Mouse (Mus musculus) MEL (cell line): Measurements from ENCODE around the gene Krtdap. TPM values are rescaled to one million over a fixed set of nuclear protein-coding genes. Genes with fewer than 3 reads are reported as not detected.

ENCODE experiments used
- DNase-seq: peaks from one replicate; pipeline ENCODE4 v3.0.0; 2011; ENCODE audit warnings: low read depth, low spot score
- H3K27ac ChIP-seq: 2 replicates; pipeline ENCODE4 v1.5.1; 2012; ENCODE audit warnings: low read depth, mild to moderate bottlenecking, control low read depth, low read length, moderate library complexity; ENCODE audit not compliant: control insufficient read depth
- H3K27me3 ChIP-seq, 2 experiments: fragments of 150-350 bp in 1 of 2; sonication (generic) in 1 of 2; 2 replicates each; pipeline ENCODE4 v1.6.1; 2012; ENCODE audit warnings: low read length in 2 of 2, mild to moderate bottlenecking in 2 of 2, improper control_type of control experiment in 1 of 2, moderate library complexity in 1 of 2; ENCODE audit not compliant: insufficient read depth in 2 of 2, control insufficient read depth in 1 of 2
- H3K36me3 ChIP-seq, 2 experiments: 2 replicates each; pipeline ENCODE4 v1.6.1; 2012 to 2014; ENCODE audit warnings: low read length in 2 of 2, improper control_type of control experiment in 1 of 2, inconsistent platforms in 1 of 2, mild to moderate bottlenecking in 1 of 2; ENCODE audit not compliant: insufficient read depth in 2 of 2, control insufficient read depth in 1 of 2
- H3K4me1 ChIP-seq, 2 experiments: fragments of 150-350 bp in 1 of 2; sonication (generic) in 1 of 2; 2 replicates each; pipeline ENCODE4 v1.6.1; 2012; ENCODE audit warnings: low read length in 2 of 2, improper control_type of control experiment in 1 of 2, mild to moderate bottlenecking in 1 of 2; ENCODE audit not compliant: insufficient read depth in 2 of 2, control insufficient read depth in 1 of 2
- H3K4me3 ChIP-seq, 2 experiments: fragments of 150-350 bp in 1 of 2; sonication (generic) in 1 of 2; 2 replicates each; pipeline ENCODE4 v1.5.1; 2012; ENCODE audit warnings: low read depth in 2 of 2, low read length in 2 of 2, mild to moderate bottlenecking in 2 of 2, moderate library complexity in 2 of 2, control low read depth in 1 of 2, improper control_type of control experiment in 1 of 2; ENCODE audit not compliant: control insufficient read depth in 1 of 2, insufficient read depth in 1 of 2
- H3K79me2 ChIP-seq: 2 replicates; pipeline ENCODE4 v1.6.1; 2012; ENCODE audit warnings: mild to moderate bottlenecking, low read length, moderate library complexity; ENCODE audit not compliant: control insufficient read depth, poor library complexity, insufficient read depth
- H3K9ac ChIP-seq: 2 replicates; pipeline ENCODE4 v1.6.1; 2012; ENCODE audit warnings: low read depth, mild to moderate bottlenecking, control low read depth, low read length, moderate library complexity; ENCODE audit not compliant: control insufficient read depth, poor library complexity, severe bottlenecking
- H3K9me3 ChIP-seq: fragments of 150-350 bp; sonication (generic); replicated peaks from 2 replicates; pipeline ENCODE4 v1.6.1; 2012; ENCODE audit warnings: mild to moderate bottlenecking, low read length, improper control_type of control experiment, moderate library complexity; ENCODE audit not compliant: insufficient read depth
- CTCF ChIP-seq, 3 experiments: IDR thresholded peaks in 2 of 3; conservative IDR thresholded peaks in 1 of 3; 2 replicates each; pipeline ENCODE4 v1.5.1; 2011 to 2012; ENCODE audit warnings: low read length in 3 of 3, low read depth in 2 of 3, mild to moderate bottlenecking in 2 of 3, improper control_type of control experiment in 1 of 3, inconsistent platforms in 1 of 3, mixed read lengths in 1 of 3, moderate library complexity in 1 of 3; ENCODE audit not compliant: control insufficient read depth in 1 of 3, insufficient read depth in 1 of 3, poor library complexity in 1 of 3, severe bottlenecking in 1 of 3
- E2F4 ChIP-seq: IDR thresholded peaks from 2 replicates; pipeline ENCODE4 v1.6.1; 2011; ENCODE audit warnings: low read depth, low read length, improper control_type of control experiment, borderline replicate concordance
- EP300 ChIP-seq, 2 experiments: IDR thresholded peaks; 2 replicates each; pipeline ENCODE4 v1.6.1; 2011; ENCODE audit warnings: improper control_type of control experiment in 2 of 2, low read length in 2 of 2, low read depth in 1 of 2, mild to moderate bottlenecking in 1 of 2
- GATA1 ChIP-seq: IDR thresholded peaks from 2 replicates; pipeline ENCODE4 v1.6.1; 2011; ENCODE audit warnings: low read depth, low read length, improper control_type of control experiment
- HCFC1 ChIP-seq: IDR thresholded peaks from 2 replicates; pipeline ENCODE4 v1.6.1; 2012; ENCODE audit warnings: low read depth, mild to moderate bottlenecking, inconsistent platforms, low read length, improper control_type of control experiment, moderate library complexity
- KAT2A ChIP-seq: conservative IDR thresholded peaks from 2 replicates; pipeline ENCODE4 v1.6.1; 2012; ENCODE audit warnings: low read depth, low read length, improper control_type of control experiment, inconsistent platforms
- MAZ ChIP-seq: IDR thresholded peaks from 2 replicates; pipeline ENCODE4 v1.6.1; 2012; ENCODE audit warnings: low read depth, mild to moderate bottlenecking, inconsistent platforms, low read length, improper control_type of control experiment
- MEF2A ChIP-seq: IDR thresholded peaks from 2 replicates; pipeline ENCODE4 v1.6.1; 2014; ENCODE audit warnings: low read depth, mild to moderate bottlenecking, inconsistent platforms, low read length, improper control_type of control experiment; ENCODE audit not compliant: poor library complexity, insufficient replicate concordance, severe bottlenecking; ENCODE audit errors: extremely low read depth
- MYC ChIP-seq: IDR thresholded peaks from 2 replicates; pipeline ENCODE4 v1.6.1; 2011; ENCODE audit warnings: low read depth, mild to moderate bottlenecking, low read length, improper control_type of control experiment, moderate library complexity
- NELFE ChIP-seq: IDR thresholded peaks from 2 replicates; pipeline ENCODE4 v1.6.1; 2011; ENCODE audit warnings: low read depth, low read length, improper control_type of control experiment
- NRF1 ChIP-seq: IDR thresholded peaks from 2 replicates; pipeline ENCODE4 v1.6.1; 2014; ENCODE audit warnings: low read depth, mild to moderate bottlenecking, inconsistent platforms, low read length, improper control_type of control experiment, moderate library complexity; ENCODE audit not compliant: poor library complexity, insufficient read depth, severe bottlenecking
- POLR2AphosphoS2 ChIP-seq: IDR thresholded peaks from 2 replicates; pipeline ENCODE4 v1.6.1; 2011; ENCODE audit warnings: low read length, improper control_type of control experiment
- POLR2AphosphoS5 ChIP-seq: IDR thresholded peaks from 2 replicates; pipeline ENCODE4 v1.6.1; 2012; ENCODE audit warnings: low read depth, borderline replicate concordance, mild to moderate bottlenecking, inconsistent platforms, low read length, moderate library complexity, mixed read lengths
- RAD21 ChIP-seq: IDR thresholded peaks from 2 replicates; pipeline ENCODE4 v1.6.1; 2011; ENCODE audit warnings: mild to moderate bottlenecking, low read depth, low read length, improper control_type of control experiment
- SIN3A ChIP-seq: IDR thresholded peaks from 2 replicates; pipeline ENCODE4 v1.6.1; 2012; ENCODE audit warnings: low read length, improper control_type of control experiment, inconsistent platforms
- SMC3 ChIP-seq: IDR thresholded peaks from 2 replicates; pipeline ENCODE4 v1.6.1; 2011; ENCODE audit warnings: low read depth, low read length, improper control_type of control experiment
- TCF12 ChIP-seq: IDR thresholded peaks from 2 replicates; pipeline ENCODE4 v1.6.1; 2014; ENCODE audit warnings: low read depth, mild to moderate bottlenecking, inconsistent platforms, low read length, improper control_type of control experiment, moderate library complexity
- ZC3H11A ChIP-seq: IDR thresholded peaks from 2 replicates; pipeline ENCODE4 v1.6.1; 2012; ENCODE audit warnings: low read depth, mild to moderate bottlenecking, inconsistent platforms, low read length, improper control_type of control experiment
- ZNF384 ChIP-seq: IDR thresholded peaks from 2 replicates; pipeline ENCODE4 v1.6.1; 2012; ENCODE audit warnings: low read depth, mild to moderate bottlenecking, inconsistent platforms, low read length, improper control_type of control experiment
- polyA plus RNA-seq, 2 experiments: library from polyadenylated mRNA; stranded (reverse) in 1 of 2; unstranded in 1 of 2; fragments of >175 nt in 1 of 2; fragments of >200 nt in 1 of 2; gene quantifications; 2 replicates each; pipeline versions ENCODE4 v1.2.1 to v1.2.4; 2012; ENCODE audit warnings: low replicate concordance in 2 of 2, low read depth in 1 of 2; ENCODE audit not compliant: insufficient read length in 2 of 2, insufficient read depth in 1 of 2, missing spikeins in 1 of 2
- total RNA-seq: library from RNA; depleted of rRNA; stranded (reverse); fragments of 300-350 nt; gene quantifications from 2 replicates; pipeline ENCODE4 v1.2.3, GENCODE M21; 2012

The Krtdap gene
- total and polyA plus RNA-seq, 3 experiments = not detected

GRCm38 (mm10) chr7:30766408-30766807 lies 21.3 kb upstream of the Krtdap start:
- Histone ChIP-seq H3K79me2 (no peaks in the 10 kb centered on the region), H3K9me3 (no peaks in the 10 kb centered on the region), H3K4me1 (no peaks in the 10 kb centered on the region; a peak in 1 of 4 replicates), H3K27me3 (peaks cover 5 to 11% of the 10 kb centered on the region in 2 experiments), H3K36me3 (no peaks in the 10 kb centered on the region), H3K27ac (no peak overlapping the region), H3K4me3 (no peak overlapping the region), H3K9ac (no peak overlapping the region)
- peak; percentile 41 for DNase-seq
- no peak for TF ChIP-seq EP300 (IDR thresholded peaks at IDR 0.05; ENCODE audit: low read depth in 1 of 2, low read length in 2 of 2)
- no peak for TF ChIP-seq MEF2A
- no peak for TF ChIP-seq MAZ
- no peak for TF ChIP-seq POLR2AphosphoS2
- TF ChIP-seq ZNF384 = peak; percentile 89
- peak; percentile 33; the same call in 1 of the 2 replicates for TF ChIP-seq ZC3H11A
- TF ChIP-seq SMC3 = peak; percentile 42
- peak; percentile 55 for TF ChIP-seq RAD21
- no peak for TF ChIP-seq TCF12
- no peak for TF ChIP-seq MYC
- TF ChIP-seq POLR2AphosphoS5 = no peak
- TF ChIP-seq SIN3A = no peak
- no peak for TF ChIP-seq KAT2A
- no peak for TF ChIP-seq E2F4
- TF ChIP-seq NRF1 = no peak
- no peak for TF ChIP-seq HCFC1
- TF ChIP-seq CTCF (IDR thresholded peaks at IDR 0.05 in 2 of 3, conservative IDR thresholded peaks at IDR 0.05 in 1 of 3; ENCODE audit: control insufficient read depth in 1 of 3, insufficient read depth in 1 of 3, low read depth in 2 of 3, low read length in 3 of 3, poor library complexity in 1 of 3, severe bottlenecking in 1 of 3) = peak; percentile 32 to 56 (median 52); a peak in 5 of 6 replicates

GRCm38 (mm10) chr7:30769236-30769635 lies 18.5 kb upstream of the Krtdap start:
- no peak for TF ChIP-seq ZC3H11A
- TF ChIP-seq SIN3A = no peak
- TF ChIP-seq GATA1 = no peak
- no peak for TF ChIP-seq NELFE
- TF ChIP-seq POLR2AphosphoS2 = no peak
- H3K9me3 ChIP-seq = no peaks in the 10 kb centered on the region
- H3K4me3 ChIP-seq = no peak overlapping the region
- no peak for DNase-seq
- H3K9ac ChIP-seq = no peak overlapping the region
- peaks cover 5 to 9% of the 10 kb centered on the region in 2 experiments for H3K27me3 ChIP-seq
- no peaks in the 10 kb centered on the region for H3K79me2 ChIP-seq
- no peak overlapping the region for H3K27ac ChIP-seq
- no peaks in the 10 kb centered on the region for H3K36me3 ChIP-seq
- H3K4me1 ChIP-seq = no peaks in the 10 kb centered on the region
